Comparison of ENCODE assay signal across 8 mouse cellular contexts in genomic region chr19:47015965-47016364, GRCm38 (mm10). TPM values are rescaled to one million over a fixed set of nuclear protein-coding genes. Genes with fewer than 3 reads are reported as not detected.
DNase-seq lines count a peak whose midpoint lies in the region; ATAC-seq and TF ChIP-seq lines count a peak whose summit lies in the region.
"Had no signal": no experiment of that assay in that cellular context is flagged by ENCODE, and none has a peak within 500 bp of the region (broad histone marks: within the 10 kb centered on the region; RNA-seq: fewer than 3 reads in every experiment).

No protein-coding gene starts in this region.

- WGBS in neural tube, embryonic 11.5 days: 3% methylated on average over 9 of the region's 9 CpGs
- 2% methylated on average over 9 of the region's 9 CpGs for WGBS in forebrain, embryonic 16.5 days
- 3% methylated on average over 9 of the region's 9 CpGs for WGBS in midbrain, embryonic 12.5 days
- 4% methylated on average over 9 of the region's 9 CpGs for WGBS in lung, adult 2 months

- no peak for TF ChIP-seq CTCF in lung, adult 2 months (IDR thresholded peaks at IDR 0.05; ENCODE audit: insufficient read depth, low read length)

- no peak for ATAC-seq in neural tube, embryonic 11.5 days (ENCODE audit: insufficient read depth, low FRiP score, low TSS enrichment)
- ATAC-seq in forebrain, embryonic 16.5 days: no peak
- ATAC-seq in midbrain, embryonic 12.5 days (ENCODE audit: low FRiP score, low read depth): no peak

- no peak for TF ChIP-seq POLR2A in lung, adult 2 months (IDR thresholded peaks at IDR 0.05; ENCODE audit: borderline replicate concordance, extremely low read depth, low read depth, low read length)

- no peak for DNase-seq in neural tube, embryonic 11.5 days (ENCODE audit: low spot score)
- no peak for DNase-seq in neural tube, embryonic 10.5 days (ENCODE audit: extremely low spot score, low spot score)
- no peak for DNase-seq in lung, adult 2 months
- DNase-seq in thymus, postnatal 36 days: no peak
- DNase-seq in urinary bladder, postnatal 25 days (ENCODE audit: low spot score): no peak

- peak overlapping the region; percentile 39; the same call in 1 of the 2 replicates for H3K27ac ChIP-seq in neural tube, embryonic 11.5 days (ENCODE audit: low read depth, low read length)
- no peak overlapping the region for H3K27ac ChIP-seq in forebrain, embryonic 16.5 days (ENCODE audit: low read length)
- H3K27ac ChIP-seq in midbrain, embryonic 12.5 days (replicated peaks): peak overlapping the region; percentile 86

- no peaks in the 10 kb centered on the region for H3K36me3 ChIP-seq in neural tube, embryonic 11.5 days (ENCODE audit: control insufficient read depth, insufficient read depth, low read length)
- 0 out of 2 replicates have a peak, but pooled peaks cover 4% of the 10 kb centered on the region for H3K36me3 ChIP-seq in forebrain, embryonic 16.5 days (ENCODE audit: control insufficient read depth, insufficient read depth)
- H3K36me3 ChIP-seq in midbrain, embryonic 12.5 days: no peaks in the 10 kb centered on the region; the same call in 1 of the 2 replicates
- H3K36me3 ChIP-seq: G1E had no signal

- H3K4me1 ChIP-seq in neural tube, embryonic 11.5 days (ENCODE audit: control insufficient read depth, insufficient read depth, low read length): peaks cover 7% of the 10 kb centered on the region; the same call in 1 of the 2 replicates
- peaks cover 23% of the 10 kb centered on the region for H3K4me1 ChIP-seq in forebrain, embryonic 16.5 days (replicated peaks; ENCODE audit: control insufficient read depth, insufficient read depth, low read length)
- peaks cover 19% of the 10 kb centered on the region for H3K4me1 ChIP-seq in midbrain, embryonic 12.5 days
- peaks cover 3% of the 10 kb centered on the region; the same call in 1 of the 2 replicates for H3K4me1 ChIP-seq in lung, adult 2 months (ENCODE audit: control insufficient read depth, insufficient read depth, low read length)

- peak overlapping the region; percentile 71 for H3K9ac ChIP-seq in neural tube, embryonic 11.5 days (ENCODE audit: low read length)
- peak overlapping the region; percentile 88 for H3K9ac ChIP-seq in forebrain, embryonic 16.5 days (replicated peaks; ENCODE audit: low read depth, low read length)
- H3K9ac ChIP-seq in midbrain, embryonic 12.5 days (replicated peaks): peak overlapping the region; percentile 79

- peaks cover 40% of the 10 kb centered on the region for H3K27me3 ChIP-seq in neural tube, embryonic 11.5 days (ENCODE audit: control insufficient read depth, insufficient read depth, low read length)
- peaks cover 13% of the 10 kb centered on the region for H3K27me3 ChIP-seq in forebrain, embryonic 16.5 days (replicated peaks; ENCODE audit: control insufficient read depth, insufficient read depth, low read length)
- peaks cover 55% of the 10 kb centered on the region for H3K27me3 ChIP-seq in midbrain, embryonic 12.5 days

- H3K4me2 ChIP-seq in neural tube, embryonic 11.5 days (ENCODE audit: low read depth): peak overlapping the region; percentile 65
- H3K4me2 ChIP-seq in forebrain, embryonic 16.5 days (ENCODE audit: low read length): peak overlapping the region; percentile 71
- peak overlapping the region; percentile 58 for H3K4me2 ChIP-seq in midbrain, embryonic 12.5 days (replicated peaks)

- no peaks in the 10 kb centered on the region for H3K9me3 ChIP-seq in neural tube, embryonic 11.5 days (ENCODE audit: control insufficient read depth, low read length)
- no peaks in the 10 kb centered on the region for H3K9me3 ChIP-seq in forebrain, embryonic 16.5 days (ENCODE audit: control insufficient read depth, low read length)
- H3K9me3 ChIP-seq in midbrain, embryonic 12.5 days: no peaks in the 10 kb centered on the region

- H3K4me3 ChIP-seq in neural tube, embryonic 11.5 days (ENCODE audit: low read depth, low read length): peak overlapping the region; percentile 58
- peak overlapping the region; percentile 80 for H3K4me3 ChIP-seq in forebrain, embryonic 16.5 days (replicated peaks; ENCODE audit: low read length)
- H3K4me3 ChIP-seq in midbrain, embryonic 12.5 days: peak overlapping the region; percentile 61
- H3K4me3 ChIP-seq in lung, adult 2 months (replicated peaks; ENCODE audit: extremely low read depth, low read depth, low read length): no peak overlapping the region

RNA-seq across cellular contexts. Expression of gene Nt5c2, which starts 1.0 kb away (rescaled TPM):
- 68.3 and 71.7 TPM in 2 replicates for polyA plus RNA-seq in neural tube, embryonic 11.5 days (2014; fragmentation: Nextera tagmentation; extraction: Ambion mirVana)
- 76.8 and 81.4 TPM in 2 replicates for polyA plus RNA-seq in forebrain, embryonic 16.5 days (2015; fragmentation: Nextera tagmentation; extraction: Ambion mirVana)
- polyA plus RNA-seq in midbrain, embryonic 12.5 days (2016; fragmentation: Nextera tagmentation; extraction: Ambion mirVana): 79.8 and 84.8 TPM in 2 replicates
- 11.1 and 17.5 TPM in 2 replicates for polyA plus RNA-seq in lung, adult 2 months (2012; rRNA removed)

RNA-seq across cellular contexts. Expression of gene Ina, which starts 1.5 kb away (rescaled TPM):
- polyA plus RNA-seq in neural tube, embryonic 11.5 days (2014; fragmentation: Nextera tagmentation; extraction: Ambion mirVana): 276 and 332 TPM in 2 replicates
- 272 and 295 TPM in 2 replicates for polyA plus RNA-seq in forebrain, embryonic 16.5 days (2015; fragmentation: Nextera tagmentation; extraction: Ambion mirVana)
- polyA plus RNA-seq in midbrain, embryonic 12.5 days (2016; fragmentation: Nextera tagmentation; extraction: Ambion mirVana): 368 and 390 TPM in 2 replicates
- 0.04 TPM in 1 of 2 replicates, not detected in the other for polyA plus RNA-seq in lung, adult 2 months (2012; rRNA removed)
- polyA plus RNA-seq: G1E had no signal

RNA-seq across cellular contexts. Expression of gene Pcgf6, which starts 34.7 kb away (rescaled TPM):
- polyA plus RNA-seq in neural tube, embryonic 11.5 days (2014; fragmentation: Nextera tagmentation; extraction: Ambion mirVana): 31.0 and 33.5 TPM in 2 replicates
- 28.9 and 32.3 TPM in 2 replicates for polyA plus RNA-seq in forebrain, embryonic 16.5 days (2015; fragmentation: Nextera tagmentation; extraction: Ambion mirVana)
- polyA plus RNA-seq in midbrain, embryonic 12.5 days (2016; fragmentation: Nextera tagmentation; extraction: Ambion mirVana): 32.6 and 33.8 TPM in 2 replicates
- 3.9 and 4.7 TPM in 2 replicates for polyA plus RNA-seq in lung, adult 2 months (2012; rRNA removed)

RNA-seq across cellular contexts. Expression of gene Taf5, which starts 51.6 kb away (rescaled TPM):
- polyA plus RNA-seq in neural tube, embryonic 11.5 days (2014; fragmentation: Nextera tagmentation; extraction: Ambion mirVana): 10.3 and 12.8 TPM in 2 replicates
- 5.8 and 6.0 TPM in 2 replicates for polyA plus RNA-seq in forebrain, embryonic 16.5 days (2015; fragmentation: Nextera tagmentation; extraction: Ambion mirVana)
- polyA plus RNA-seq in midbrain, embryonic 12.5 days (2016; fragmentation: Nextera tagmentation; extraction: Ambion mirVana): 11.6 and 12.1 TPM in 2 replicates
- polyA plus RNA-seq in lung, adult 2 months (2012; rRNA removed): 2.1 and 2.3 TPM in 2 replicates

Comparison
In these comparisons a context has a peak if more than half of its experiments do, and no peak if none do; other contexts are left out.
1. RNA of gene Ina, which starts 1.5 kb away (polyA plus RNA-seq): 368 to 390 TPM in midbrain, embryonic 12.5 days, 276 to 332 TPM in neural tube, embryonic 11.5 days and 272 to 295 TPM in forebrain, embryonic 16.5 days; 0.04 TPM in lung, adult 2 months; every median in the first group is over 100 times any median in the second.
2. Peak in every context shown above with its lines, with median percentiles within 50 percentile points of each other: H3K4me2 ChIP-seq and H3K9ac ChIP-seq.